Mouse (Mus musculus) urinary bladder, postnatal 36 days (tissue): ENCODE results near the gene Armcx5.
"Not testable (repeated sequence)": the region's sequence is repeated elsewhere in the genome, so short reads cannot be mapped to it uniquely, and the experiment has no call there.

Experiments
- DNase-seq, 2 experiments: peaks; one replicate each; pipeline ENCODE4 v3.0.0; 2022; ENCODE audit warnings: low spot score in 2 of 2, mixed read lengths in 1 of 2

Armcx5 gene

GRCm38 (mm10) chrX:135742304-135743055, at the start of gene Armcx5, which contains the start of gene Gprasp1:
Armcx5 (plus strand) TSS chrX:135742733.
Gprasp1 (plus strand) TSS chrX:135742733.
- DNase-seq, result peak; percentile 78 to 83

- no peak for DNase-seq
Observed at GRCm38 (mm10) chrX:135693633-135694032, 48.9 kb upstream of the Armcx5 start, which contains the start of gene Tcp11x2. Tcp11x2 (minus strand) TSS chrX:135693790.

GRCm38 (mm10) chrX:135703111-135703510, 39.4 kb upstream of the Armcx5 start:
- no peak for DNase-seq

GRCm38 (mm10) chrX:135704349-135704748, 38.2 kb upstream of the Armcx5 start:
- DNase-seq, result no peak

- DNase-seq, result no peak
Observed at GRCm38 (mm10) chrX:135712845-135713244, 29.7 kb upstream of the Armcx5 start.

GRCm38 (mm10) chrX:135725161-135725560, 17.4 kb upstream of the Armcx5 start, which contains the start of gene Tmsb15a:
Tmsb15a (minus strand) TSS chrX:135725261.
- no peak for DNase-seq

- DNase-seq, result no peak
Observed at GRCm38 (mm10) chrX:135738730-135739520, 3.6 kb upstream of the Armcx5 start.

- no peak for DNase-seq
Observed at GRCm38 (mm10) chrX:135743056-135743355, 473 bp downstream of the Armcx5 start.

GRCm38 (mm10) chrX:135745376-135745775, 2.8 kb downstream of the Armcx5 start:
- not testable (repeated sequence) for DNase-seq

GRCm38 (mm10) chrX:135752832-135753231, 10.3 kb downstream of the Armcx5 start:
- DNase-seq, result peak; percentile 49 to 61

GRCm38 (mm10) chrX:135761707-135762106, 19.2 kb downstream of the Armcx5 start:
- no peak for DNase-seq

- no peak for DNase-seq
Observed at GRCm38 (mm10) chrX:135768043-135768548, 25.6 kb downstream of the Armcx5 start.

- DNase-seq, result no peak
Observed at GRCm38 (mm10) chrX:135768565-135768964, 26.0 kb downstream of the Armcx5 start.

GRCm38 (mm10) chrX:135791536-135791935, 49.0 kb downstream of the Armcx5 start:
- no peak for DNase-seq

GRCm38 (mm10) chrX:135792326-135792725, 49.8 kb downstream of the Armcx5 start:
- DNase-seq, result no peak

GRCm38 (mm10) chrX:135795591-135796304, 53.2 kb downstream of the Armcx5 start:
- not testable (repeated sequence) for DNase-seq

GRCm38 (mm10) chrX:135796305-135797211, 54.0 kb downstream of the Armcx5 start:
- DNase-seq, result not testable (repeated sequence)
